Mouse (Mus musculus): ENCODE measurements around the gene Mab21l2. TPM values are rescaled to one million over a fixed set of nuclear protein-coding genes. Genes with fewer than 3 reads are reported as not detected.

Mab21l2 gene
- polyA plus RNA-seq, 1 experiment from 2014 or later = 200 TPM

- no peaks in the 10 kb centered on the region for H3K36me3 ChIP-seq
- peaks cover 15% of the 10 kb centered on the region for H3K4me1 ChIP-seq
- H3K27me3 ChIP-seq (replicated peaks) = no peaks in the 10 kb centered on the region
- H3K4me3 ChIP-seq (replicated peaks) = 0 out of 2 replicates have a peak overlapping the region, but pooled peaks have one; percentile 1
- peak; percentile 61 for ATAC-seq (ENCODE audit: low FRiP score)
- peak overlapping the region; percentile 43 for H3K4me2 ChIP-seq
- WGBS = 21% methylated on average over 13 of the region's 13 CpGs
- peak overlapping the region; percentile 82 for H3K27ac ChIP-seq (replicated peaks)
- H3K9me3 ChIP-seq (replicated peaks) = no peaks in the 10 kb centered on the region
- no peak overlapping the region for H3K9ac ChIP-seq (replicated peaks)
Observed at GRCm38 (mm10) chr3:86538645-86539554, 9.5 kb downstream of the Mab21l2 start.

GRCm38 (mm10) chr3:86536751-86537150, 11.7 kb downstream of the Mab21l2 start:
- no peak overlapping the region for H3K4me3 ChIP-seq (replicated peaks)
- no peaks in the 10 kb centered on the region for H3K9me3 ChIP-seq (replicated peaks)
- no peaks in the 10 kb centered on the region for H3K27me3 ChIP-seq (replicated peaks)
- ATAC-seq (ENCODE audit: low FRiP score) = no peak
- H3K4me2 ChIP-seq = no peak overlapping the region
- peaks cover 19% of the 10 kb centered on the region for H3K4me1 ChIP-seq
- H3K27ac ChIP-seq (replicated peaks) = no peak overlapping the region
- WGBS = 42% methylated on average over 1 of the region's 1 CpGs
- no peak overlapping the region for H3K9ac ChIP-seq (replicated peaks)
- no peaks in the 10 kb centered on the region for H3K36me3 ChIP-seq

DNA sequence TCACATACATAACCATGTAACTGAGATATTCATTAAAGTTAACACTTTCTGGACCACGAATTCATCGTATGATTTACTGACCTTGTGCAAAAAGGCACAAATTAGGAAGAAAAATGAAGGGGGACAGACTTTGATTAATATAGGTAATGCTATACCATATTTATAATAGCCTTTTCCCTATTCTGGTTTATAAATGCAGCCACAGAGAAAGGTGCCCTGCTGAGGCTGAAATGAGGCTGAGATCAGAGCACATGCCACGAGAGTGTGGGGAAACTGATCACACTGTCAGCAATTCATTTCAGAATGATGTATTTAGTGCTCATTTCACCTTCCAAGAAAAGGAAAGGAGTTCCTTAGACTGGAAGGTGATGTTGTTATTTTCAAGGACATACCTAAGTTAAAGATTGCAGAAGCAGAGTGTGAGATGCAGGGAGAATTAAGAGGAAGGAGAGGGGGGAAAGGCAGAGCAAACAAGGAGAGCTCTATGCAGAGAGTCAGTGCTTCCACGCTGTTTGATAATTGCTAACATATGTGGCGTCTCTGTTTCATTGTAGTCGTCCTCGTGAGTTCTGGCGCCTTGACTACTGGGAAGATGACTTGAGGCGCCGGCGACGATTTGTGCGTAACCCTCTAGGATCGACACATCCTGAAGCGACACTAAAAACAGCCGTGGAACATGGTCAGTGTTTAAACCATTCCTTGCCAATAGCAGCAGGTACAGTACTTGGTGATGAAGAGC, 16.7 kb downstream of the Mab21l2 start:
- H3K27ac ChIP-seq (replicated peaks) = peak overlapping the region; percentile 72
- no peaks in the 10 kb centered on the region for H3K9me3 ChIP-seq (replicated peaks)
- peak overlapping the region; percentile 17 for H3K4me2 ChIP-seq
- no peak overlapping the region for H3K4me3 ChIP-seq (replicated peaks)
- no peak overlapping the region for H3K9ac ChIP-seq (replicated peaks)
- H3K27me3 ChIP-seq (replicated peaks) = no peaks in the 10 kb centered on the region
- peak; percentile 59; the same call in 1 of the 2 replicates for ATAC-seq (ENCODE audit: low FRiP score)
- no peaks in the 10 kb centered on the region for H3K36me3 ChIP-seq
- peaks cover 7% of the 10 kb centered on the region for H3K4me1 ChIP-seq
- 34% methylated on average over 16 of the region's 16 CpGs for WGBS

DNA sequence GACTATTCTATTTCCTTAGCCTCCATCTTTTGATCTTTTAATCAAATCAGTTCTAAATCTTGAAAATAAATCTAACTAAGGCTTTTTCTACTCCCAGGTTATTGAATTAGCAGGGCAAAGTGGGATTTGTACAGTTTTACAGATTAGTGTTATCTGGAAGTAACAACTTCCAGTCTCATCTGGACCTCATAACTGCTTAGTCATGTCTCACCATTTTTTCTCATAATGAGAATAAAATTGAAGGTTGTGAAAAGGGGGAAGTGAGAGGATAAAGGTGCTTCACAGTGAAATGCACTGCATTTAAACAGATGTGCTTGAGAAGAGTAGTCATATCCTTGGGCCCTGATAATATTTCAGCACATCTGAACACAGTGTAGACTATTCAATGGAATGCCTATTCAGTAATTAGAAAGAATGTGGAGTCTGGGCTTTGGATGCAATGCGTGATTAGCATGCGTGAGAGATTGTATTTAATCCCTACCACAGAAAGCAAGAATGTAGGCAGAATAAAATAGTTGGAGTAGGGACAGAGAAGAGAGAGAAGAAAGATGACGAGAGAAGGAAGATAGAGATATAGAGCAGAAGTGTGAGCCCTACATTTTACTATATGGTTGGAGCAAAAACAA, 25.4 kb downstream of the Mab21l2 start:
- Histone ChIP-seq H3K4me1 (no peaks in the 10 kb centered on the region), H3K9me3 (replicated peaks) (no peaks in the 10 kb centered on the region), H3K27me3 (replicated peaks) (no peaks in the 10 kb centered on the region), H3K9ac (replicated peaks) (no peak overlapping the region), H3K4me3 (replicated peaks) (no peak overlapping the region), H3K27ac (replicated peaks) (no peak overlapping the region), H3K36me3 (no peaks in the 10 kb centered on the region), H3K4me2 (no peak overlapping the region)
- ATAC-seq (ENCODE audit: low FRiP score) = no peak
- 77% methylated on average over 3 of the region's 3 CpGs for WGBS

DNA sequence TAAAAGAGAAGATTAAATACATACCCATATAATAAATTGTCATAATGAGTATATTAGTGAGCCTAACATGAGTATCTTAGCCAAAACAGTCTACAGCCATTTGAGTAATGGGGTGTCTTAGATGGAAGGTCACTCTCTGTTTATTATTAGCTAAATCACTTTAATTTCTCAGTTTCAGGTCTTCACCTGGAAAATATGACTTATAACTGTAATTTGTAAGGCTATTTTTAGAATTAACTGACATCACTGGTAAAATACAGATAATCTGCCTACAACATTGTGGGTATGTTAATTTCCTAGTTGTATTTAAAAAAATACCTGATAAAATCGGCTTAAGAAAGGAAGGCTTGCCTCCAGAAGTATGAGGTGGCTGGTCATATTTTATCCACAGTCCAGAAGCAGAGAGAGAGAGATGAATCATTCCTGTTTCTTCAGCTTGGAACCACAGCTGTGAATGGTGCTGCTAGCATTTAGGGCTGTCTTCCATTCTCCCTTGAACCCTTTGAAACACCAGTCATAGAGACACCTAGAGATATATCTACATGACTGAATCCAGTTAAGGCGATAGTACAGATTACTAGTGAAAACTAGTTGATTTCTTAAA, 29.8 kb downstream of the Mab21l2 start:
- Histone ChIP-seq H3K9ac (replicated peaks) (no peak overlapping the region), H3K4me3 (replicated peaks) (no peak overlapping the region), H3K4me1 (no peaks in the 10 kb centered on the region), H3K36me3 (no peaks in the 10 kb centered on the region), H3K4me2 (no peak overlapping the region), H3K27me3 (replicated peaks) (no peaks in the 10 kb centered on the region), H3K9me3 (replicated peaks) (no peaks in the 10 kb centered on the region), H3K27ac (replicated peaks) (no peak overlapping the region)
- WGBS = 80% methylated on average over 2 of the region's 2 CpGs
- no peak for ATAC-seq (ENCODE audit: low FRiP score)

DNA sequence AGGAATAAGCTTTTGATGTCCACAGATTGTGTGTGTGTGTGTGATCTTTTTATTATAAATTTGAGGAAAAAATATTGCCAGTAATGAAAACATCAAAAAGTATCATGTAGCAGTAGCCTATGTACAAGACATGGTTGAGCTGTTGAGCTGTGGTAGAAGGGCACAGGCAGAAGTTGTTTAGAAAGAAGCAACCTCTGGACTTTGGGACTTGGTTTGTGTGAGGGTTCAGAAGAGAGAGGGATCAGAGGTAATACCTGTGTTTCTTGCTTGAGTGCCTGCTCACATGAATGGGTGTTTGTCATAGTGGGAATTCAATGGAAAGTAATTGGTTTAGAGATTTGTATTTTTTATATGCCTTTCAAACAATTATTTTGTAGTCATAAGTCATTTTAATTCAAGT, 47.8 kb downstream of the Mab21l2 start:
- Histone ChIP-seq H3K27ac (replicated peaks) (no peak overlapping the region), H3K4me3 (replicated peaks) (no peak overlapping the region), H3K9ac (replicated peaks) (no peak overlapping the region), H3K36me3 (no peaks in the 10 kb centered on the region), H3K9me3 (replicated peaks) (no peaks in the 10 kb centered on the region), H3K4me1 (no peaks in the 10 kb centered on the region), H3K4me2 (no peak overlapping the region), H3K27me3 (replicated peaks) (no peaks in the 10 kb centered on the region)
- no peak for ATAC-seq (ENCODE audit: low FRiP score)
